Mouse (Mus musculus) lung, embryonic 14.5 days (tissue): ENCODE results near the gene Arhgef28. TPM values are rescaled to one million over a fixed set of nuclear protein-coding genes. Genes with fewer than 3 reads are reported as not detected.

Experiments used
- ATAC-seq: fragments of 200-750 bp; cut with Nextera tagmentation; 2 replicates; pipeline ENCODE4 v1.8.0; 2017; ENCODE audit warnings: mild to moderate bottlenecking, moderate TSS enrichment, moderate library complexity; ENCODE audit not compliant: insufficient read depth
- DNase-seq: peaks from one replicate; pipeline ENCODE4 v3.0.0-alpha.2; 2015
- H3K27ac ChIP-seq: fragments of 300-500 bp; sonication (generic); 2 replicates; pipeline ENCODE4 v1.5.1; 2014; ENCODE audit warnings: low read depth, mild to moderate bottlenecking, moderate library complexity
- H3K27me3 ChIP-seq: fragments of 300-500 bp; sonication (generic); 2 replicates; pipeline ENCODE4 v1.6.1; 2014; ENCODE audit warnings: low read length, control low read depth; ENCODE audit not compliant: insufficient read depth
- H3K36me3 ChIP-seq: fragments of 300-500 bp; sonication (generic); 2 replicates; pipeline ENCODE4 v1.6.1; 2014; ENCODE audit warnings: control low read depth; ENCODE audit not compliant: insufficient read depth
- H3K4me1 ChIP-seq: fragments of 300-500 bp; sonication (generic); 2 replicates; pipeline ENCODE4 v1.6.1; 2014; ENCODE audit warnings: antibody characterized with exemption, control low read depth; ENCODE audit not compliant: insufficient read depth
- H3K4me2 ChIP-seq: fragments of 300-500 bp; sonication (generic); 2 replicates; pipeline ENCODE4 v1.6.1; 2014; ENCODE audit warnings: mild to moderate bottlenecking
- H3K4me3 ChIP-seq: fragments of 300-500 bp; sonication (generic); 2 replicates; pipeline ENCODE4 v1.5.1; 2014; ENCODE audit warnings: low read depth, low read length
- H3K9ac ChIP-seq: fragments of 300-500 bp; sonication (generic); 2 replicates; pipeline ENCODE4 v1.6.1; 2014
- H3K9me3 ChIP-seq: fragments of 300-500 bp; sonication (generic); 2 replicates; pipeline ENCODE4 v1.6.1; 2016; ENCODE audit warnings: low read depth, low read length, control low read depth
- CTCF ChIP-seq: IDR thresholded peaks from 2 replicates; pipeline ENCODE4 v1.5.1; 2016; ENCODE audit warnings: antibody characterized with exemption, low read depth
- WGBS: fragments of 180-500 bp; shearing (Covaris S2); extraction: QIAGEN DNeasy Blood & Tissue Kit; methylation state at CpG from one replicate; pipeline ENCODE4 v1.1.7; 2014; 5-methylcytosine and 5-hydroxymethylcytosine counted together
- polyA plus RNA-seq: library from polyadenylated mRNA; unstranded; fragments of >200 nt; fragmentation: Nextera tagmentation; extraction: Ambion mirVana; gene quantifications from 2 replicates; pipeline ENCODE4 v1.2.1, GENCODE M21; 2014

Arhgef28 gene
- polyA plus RNA-seq, 1 experiment from 2014 or later: 15.0 TPM

- no peak overlapping the region for H3K4me2 ChIP-seq
- no peaks in the 10 kb centered on the region for H3K4me1 ChIP-seq
- no peaks in the 10 kb centered on the region for H3K36me3 ChIP-seq
- H3K9me3 ChIP-seq: no peaks in the 10 kb centered on the region
- H3K27ac ChIP-seq: no peak overlapping the region; the same call in 1 of the 2 replicates
- DNase-seq (peak; percentile 69), ATAC-seq (no peak)
- H3K4me3 ChIP-seq: no peak overlapping the region
- no peaks in the 10 kb centered on the region for H3K27me3 ChIP-seq
- no peak overlapping the region for H3K9ac ChIP-seq
- no peak for TF ChIP-seq CTCF
- 58% methylated on average over 6 of the region's 6 CpGs for WGBS
These were observed 231.6 kb downstream of the Arhgef28 start for GRCm38 (mm10) chr13:97974532-97975194.

GRCm38 (mm10) chr13:97973915-97974314, 232.3 kb downstream of the Arhgef28 start:
- 53% methylated on average over 4 of the region's 4 CpGs for WGBS
- H3K9me3 ChIP-seq: no peaks in the 10 kb centered on the region
- H3K4me1 ChIP-seq: no peaks in the 10 kb centered on the region
- H3K36me3 ChIP-seq: no peaks in the 10 kb centered on the region
- no peak overlapping the region for H3K27ac ChIP-seq
- no peaks in the 10 kb centered on the region for H3K27me3 ChIP-seq
- no peak overlapping the region for H3K4me2 ChIP-seq
- H3K4me3 ChIP-seq: no peak overlapping the region
- ATAC-seq: no peak
- no peak overlapping the region for H3K9ac ChIP-seq
- no peak for TF ChIP-seq CTCF
- no peak for DNase-seq

GRCm38 (mm10) chr13:97966077-97966476, 240.2 kb downstream of the Arhgef28 start:
- Histone ChIP-seq H3K36me3 (no peaks in the 10 kb centered on the region), H3K4me3 (no peak overlapping the region), H3K4me1 (no peaks in the 10 kb centered on the region), H3K4me2 (no peak overlapping the region), H3K9me3 (no peaks in the 10 kb centered on the region), H3K9ac (no peak overlapping the region), H3K27ac (no peak overlapping the region; the same call in 1 of the 2 replicates), H3K27me3 (no peaks in the 10 kb centered on the region)
- 47% methylated on average over 5 of the region's 5 CpGs for WGBS
- no peak for DNase-seq
- peak; percentile 49; the same call in 1 of the 2 replicates for ATAC-seq
- no peak for TF ChIP-seq CTCF

- DNase-seq (no peak), ATAC-seq (peak; percentile 35; the same call in 1 of the 2 replicates)
- Histone ChIP-seq H3K4me3 (no peak overlapping the region), H3K27me3 (no peaks in the 10 kb centered on the region), H3K9me3 (no peaks in the 10 kb centered on the region), H3K36me3 (no peaks in the 10 kb centered on the region), H3K4me1 (no peaks in the 10 kb centered on the region), H3K4me2 (no peak overlapping the region), H3K27ac (no peak overlapping the region), H3K9ac (no peak overlapping the region)
- 49% methylated on average over 9 of the region's 9 CpGs for WGBS
- no peak for TF ChIP-seq CTCF
These were observed 241.3 kb downstream of the Arhgef28 start for GRCm38 (mm10) chr13:97964892-97965424.

GRCm38 (mm10) chr13:97960142-97960541, 246.1 kb downstream of the Arhgef28 start:
- WGBS: 57% methylated on average over 4 of the region's 4 CpGs
- H3K9me3 ChIP-seq: no peaks in the 10 kb centered on the region
- no peak for DNase-seq

GRCm38 (mm10) chr13:97959394-97959888, 246.8 kb downstream of the Arhgef28 start:
- DNase-seq (no peak), ATAC-seq (no peak)
- no peak overlapping the region for H3K4me2 ChIP-seq
- H3K4me3 ChIP-seq: no peak overlapping the region
- WGBS: 52% methylated on average over 7 of the region's 7 CpGs
- no peak overlapping the region for H3K27ac ChIP-seq
- no peak for TF ChIP-seq CTCF
- no peaks in the 10 kb centered on the region for H3K4me1 ChIP-seq
- no peaks in the 10 kb centered on the region for H3K36me3 ChIP-seq
- H3K9me3 ChIP-seq: no peaks in the 10 kb centered on the region
- H3K9ac ChIP-seq: no peak overlapping the region
- no peaks in the 10 kb centered on the region for H3K27me3 ChIP-seq

More at GRCm38 (mm10) chr13:97960142-97960541, 246.1 kb downstream of the Arhgef28 start:
- TF ChIP-seq CTCF: no peak
- Histone ChIP-seq H3K4me2 (no peak overlapping the region), H3K4me1 (no peaks in the 10 kb centered on the region), H3K4me3 (no peak overlapping the region), H3K36me3 (no peaks in the 10 kb centered on the region), H3K27me3 (no peaks in the 10 kb centered on the region), H3K9ac (no peak overlapping the region), H3K27ac (no peak overlapping the region)
- no peak for ATAC-seq

GRCm38 (mm10) chr13:97955759-97956158, 250.5 kb downstream of the Arhgef28 start:
- no peak for DNase-seq
- WGBS: 44% methylated on average over 9 of the region's 9 CpGs
- Histone ChIP-seq H3K9ac (no peak overlapping the region), H3K9me3 (no peaks in the 10 kb centered on the region), H3K4me1 (no peaks in the 10 kb centered on the region), H3K27me3 (no peaks in the 10 kb centered on the region), H3K4me2 (no peak overlapping the region), H3K4me3 (no peak overlapping the region), H3K27ac (no peak overlapping the region), H3K36me3 (no peaks in the 10 kb centered on the region)
- no peak for ATAC-seq
- TF ChIP-seq CTCF: no peak
